Mouse (Mus musculus) MEL (cell line): ENCODE results near the gene Strada.

Experiments
- CTCF ChIP-seq, 3 experiments: IDR thresholded peaks in 2 of 3; conservative IDR thresholded peaks in 1 of 3; 2 replicates each; pipeline ENCODE4 v1.5.1; 2011 to 2012; ENCODE audit warnings: low read length in 3 of 3, low read depth in 2 of 3, mild to moderate bottlenecking in 2 of 3, improper control_type of control experiment in 1 of 3, inconsistent platforms in 1 of 3, mixed read lengths in 1 of 3, moderate library complexity in 1 of 3; ENCODE audit not compliant: control insufficient read depth in 1 of 3, insufficient read depth in 1 of 3, poor library complexity in 1 of 3, severe bottlenecking in 1 of 3
- GATA1 ChIP-seq: IDR thresholded peaks from 2 replicates; pipeline ENCODE4 v1.6.1; 2011; ENCODE audit warnings: low read depth, low read length, improper control_type of control experiment
- JUND ChIP-seq: IDR thresholded peaks from 2 replicates; pipeline ENCODE4 v1.6.1; 2011; ENCODE audit warnings: low read depth, mild to moderate bottlenecking, improper control_type of control experiment, low read length
- MAX ChIP-seq: IDR thresholded peaks from 2 replicates; pipeline ENCODE4 v1.6.1; 2011; ENCODE audit warnings: low read length, improper control_type of control experiment
- MAZ ChIP-seq: IDR thresholded peaks from 2 replicates; pipeline ENCODE4 v1.6.1; 2012; ENCODE audit warnings: low read depth, mild to moderate bottlenecking, inconsistent platforms, low read length, improper control_type of control experiment
- POLR2A ChIP-seq, 2 experiments: IDR thresholded peaks; 2 replicates each; pipeline ENCODE4 v1.6.1; 2011 to 2012; ENCODE audit warnings: low read length in 2 of 2, mild to moderate bottlenecking in 2 of 2, control low read depth in 1 of 2, improper control_type of control experiment in 1 of 2, low read depth in 1 of 2, moderate library complexity in 1 of 2; ENCODE audit not compliant: control insufficient read depth in 1 of 2, insufficient read depth in 1 of 2, poor library complexity in 1 of 2
- POLR2AphosphoS2 ChIP-seq: IDR thresholded peaks from 2 replicates; pipeline ENCODE4 v1.6.1; 2011; ENCODE audit warnings: low read length, improper control_type of control experiment
- POLR2AphosphoS5 ChIP-seq: IDR thresholded peaks from 2 replicates; pipeline ENCODE4 v1.6.1; 2012; ENCODE audit warnings: low read depth, borderline replicate concordance, mild to moderate bottlenecking, inconsistent platforms, low read length, moderate library complexity, mixed read lengths
- USF2 ChIP-seq, 2 experiments: IDR thresholded peaks; 2 replicates each; pipeline ENCODE4 v1.6.1; 2011 to 2012; ENCODE audit warnings: improper control_type of control experiment in 2 of 2, low read length in 2 of 2, borderline replicate concordance in 1 of 2, inconsistent platforms in 1 of 2, low read depth in 1 of 2, mild to moderate bottlenecking in 1 of 2; ENCODE audit not compliant: insufficient read depth in 1 of 2
- ZC3H11A ChIP-seq: IDR thresholded peaks from 2 replicates; pipeline ENCODE4 v1.6.1; 2012; ENCODE audit warnings: low read depth, mild to moderate bottlenecking, inconsistent platforms, low read length, improper control_type of control experiment
- ZMIZ1 ChIP-seq: IDR thresholded peaks from 2 replicates; pipeline ENCODE4 v1.6.1; 2012; ENCODE audit warnings: low read depth, mild to moderate bottlenecking, inconsistent platforms, low read length, improper control_type of control experiment, moderate library complexity
- ZNF384 ChIP-seq: IDR thresholded peaks from 2 replicates; pipeline ENCODE4 v1.6.1; 2012; ENCODE audit warnings: low read depth, mild to moderate bottlenecking, inconsistent platforms, low read length, improper control_type of control experiment

DNA sequence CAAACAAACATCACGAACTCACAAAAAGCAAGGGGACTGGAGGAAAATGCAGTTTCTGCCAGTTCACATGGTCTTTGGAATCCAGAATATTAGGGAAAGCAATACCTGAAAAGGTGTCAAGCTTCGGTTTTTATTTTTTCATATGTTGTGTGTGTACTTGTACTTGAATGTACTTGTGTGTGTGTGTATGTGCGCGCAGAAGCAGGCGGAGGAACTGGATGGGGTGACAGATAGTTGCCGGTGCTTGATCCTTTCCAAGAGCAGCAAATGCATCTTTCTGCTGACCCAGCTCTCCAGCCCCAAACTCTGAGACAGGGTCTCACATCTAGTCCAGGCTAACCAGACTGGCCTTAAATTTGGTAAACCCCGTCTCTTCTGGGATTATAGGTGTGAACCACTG lies 7.1 kb downstream of the Strada start:
- TF ChIP-seq POLR2AphosphoS5 (no peak), JUND (no peak), ZMIZ1 (no peak), CTCF (IDR thresholded peaks at IDR 0.05 in 2 of 3, conservative IDR thresholded peaks at IDR 0.05 in 1 of 3; ENCODE audit: control insufficient read depth in 1 of 3, insufficient read depth in 1 of 3, low read depth in 2 of 3, low read length in 3 of 3, poor library complexity in 1 of 3, severe bottlenecking in 1 of 3) (no peak), ZC3H11A (no peak), GATA1 (no peak), ZNF384 (no peak), POLR2AphosphoS2 (no peak), USF2 (IDR thresholded peaks at IDR 0.05; ENCODE audit: borderline replicate concordance in 1 of 2, insufficient read depth in 1 of 2, low read depth in 1 of 2, low read length in 2 of 2) (no peak), POLR2A (IDR thresholded peaks at IDR 0.05; ENCODE audit: control insufficient read depth in 1 of 2, insufficient read depth in 1 of 2, low read depth in 1 of 2, low read length in 2 of 2, poor library complexity in 1 of 2) (no peak), MAX (no peak), MAZ (no peak)
